11 mouse cellular contexts compared by ENCODE assay signal in the genomic region with DNA sequence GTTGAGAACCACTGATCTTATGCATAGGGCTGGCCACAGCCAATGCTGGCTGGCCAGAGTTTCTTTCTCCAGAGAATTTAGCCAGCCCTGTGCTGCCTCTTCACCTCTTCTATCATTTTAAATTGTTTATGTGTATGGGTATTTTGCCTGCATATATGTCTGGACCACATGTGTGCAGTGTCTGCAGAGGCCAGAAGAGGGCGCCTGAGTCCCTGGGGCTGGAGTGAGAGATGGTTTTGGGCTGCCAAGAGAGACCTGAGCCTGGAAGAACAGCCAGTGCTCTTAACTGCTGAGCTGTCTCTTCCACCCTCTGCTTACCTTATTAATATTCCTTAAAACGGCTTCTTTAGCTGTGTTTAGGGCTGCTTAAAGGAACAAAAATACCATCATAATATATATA.
A peak's percentile ranks its signal among the peaks of the same experiment; 100 is the strongest.
DNase-seq lines count a peak whose midpoint lies in the region; TF ChIP-seq lines count a peak whose summit lies in the region.
"Had no signal": no experiment of that assay in that cellular context is flagged by ENCODE, and none has a peak within 500 bp of the region (broad histone marks: within the 10 kb centered on the region; RNA-seq: fewer than 3 reads in every experiment).

No protein-coding gene starts in this region.

- no peaks in the 10 kb centered on the region for H3K36me3 ChIP-seq in heart, adult 2 months (ENCODE audit: control insufficient read depth, insufficient read depth, low read length)
- no peaks in the 10 kb centered on the region for H3K36me3 ChIP-seq in thymus, adult 2 months (ENCODE audit: control insufficient read depth, insufficient read depth, low read length)
- H3K36me3 ChIP-seq: embryonic facial prominence, embryonic 12.5 days; intestine, embryonic 15.5 days; lung, embryonic 15.5 days had no signal

- no peak for DNase-seq in heart, adult 2 months
- no peak for DNase-seq in heart, adult 9 months (ENCODE audit: low spot score in 2 of 2)
- DNase-seq in thymus, adult 2 months = peak; percentile 24
- DNase-seq in thymus, adult 18-20 months = no peak
- peak; percentile 8 for DNase-seq in c-Kit-positive CD71-positive TER-119-positive erythroid progenitor cells, embryonic 14.5 days (ENCODE audit: low spot score)
- peak; percentile 16 for DNase-seq in thymus, postnatal 25 days
- DNase-seq in neural tube, embryonic 10.5 days (ENCODE audit: extremely low spot score, low spot score) = no peak
- no peak for DNase-seq in left cerebral cortex, postnatal 36 days (ENCODE audit: low spot score in 2 of 2)

- H3K27ac ChIP-seq in heart, adult 2 months = no peak overlapping the region
- H3K27ac ChIP-seq in thymus, adult 2 months (ENCODE audit: control insufficient read depth, insufficient read depth, low read length) = no peak overlapping the region
- H3K27ac ChIP-seq: embryonic facial prominence, embryonic 12.5 days; intestine, embryonic 15.5 days; lung, embryonic 15.5 days had no signal

- 63% methylated on average over 2 of the region's 2 CpGs for WGBS in heart, adult 2 months
- 72% methylated on average over 2 of the region's 2 CpGs for WGBS in thymus, adult 2 months

- H3K4me3 ChIP-seq in heart, adult 2 months = no peak overlapping the region
- H3K4me3 ChIP-seq in thymus, adult 2 months (ENCODE audit: control insufficient read depth, insufficient read depth, low read length) = no peak overlapping the region
- H3K4me3 ChIP-seq: embryonic facial prominence, embryonic 12.5 days; intestine, embryonic 15.5 days; lung, embryonic 15.5 days had no signal

- peak; percentile 73 for TF ChIP-seq CTCF in heart, adult 2 months (IDR thresholded peaks at IDR 0.05)
- TF ChIP-seq CTCF in thymus, adult 2 months (IDR thresholded peaks at IDR 0.05; ENCODE audit: borderline replicate concordance, control insufficient read depth, extremely low read depth, insufficient read depth, low read length, poor library complexity) = no peak

- no peaks in the 10 kb centered on the region for H3K4me1 ChIP-seq in heart, adult 2 months (ENCODE audit: control insufficient read depth, insufficient read depth, low read length)
- no peaks in the 10 kb centered on the region for H3K4me1 ChIP-seq in thymus, adult 2 months (replicated peaks; ENCODE audit: control insufficient read depth, insufficient read depth, low read length)
- H3K4me1 ChIP-seq: embryonic facial prominence, embryonic 12.5 days; intestine, embryonic 15.5 days; lung, embryonic 15.5 days had no signal

- H3K27me3 ChIP-seq in heart, adult 2 months (ENCODE audit: control insufficient read depth, insufficient read depth, low read length) = no peaks in the 10 kb centered on the region
- no peaks in the 10 kb centered on the region for H3K27me3 ChIP-seq in thymus, adult 2 months (ENCODE audit: control insufficient read depth, insufficient read depth, low read length)
- H3K27me3 ChIP-seq: embryonic facial prominence, embryonic 12.5 days; intestine, embryonic 15.5 days; lung, embryonic 15.5 days had no signal

- no peak for TF ChIP-seq POLR2A in heart, adult 2 months (IDR thresholded peaks at IDR 0.05; ENCODE audit: insufficient read depth, low read depth, low read length)
- TF ChIP-seq POLR2A in thymus, adult 2 months (IDR thresholded peaks at IDR 0.05; ENCODE audit: control insufficient read depth, extremely low read depth, insufficient read depth, low read length, poor library complexity) = no peak

- TF ChIP-seq EP300 in heart, adult 2 months (IDR thresholded peaks at IDR 0.05; ENCODE audit: insufficient read depth, low read depth, low read length) = no peak

- no peak overlapping the region for H3K9ac ChIP-seq in heart, adult 2 months (ENCODE audit: low read depth, low read length)
- H3K9ac ChIP-seq: embryonic facial prominence, embryonic 12.5 days; intestine, embryonic 15.5 days; lung, embryonic 15.5 days had no signal

- H3K79me2 ChIP-seq in heart, adult 2 months (replicated peaks; ENCODE audit: control insufficient read depth, insufficient read depth, low read length) = no peaks in the 10 kb centered on the region

- intact Hi-C loops in heart, adult 2 months (cut with DNase I) = no loop called here
- intact Hi-C loops in left cerebral cortex, postnatal 36 days (cut with DNase I) = no loop called here

Comparison
In these comparisons a context has a peak if more than half of its experiments do, and no peak if none do; other contexts are left out.
1. DNase-seq: peak in thymus, adult 2 months (single experiment), c-Kit-positive CD71-positive TER-119-positive erythroid progenitor cells, embryonic 14.5 days (single experiment) and thymus, postnatal 25 days (single experiment); none in heart, adult 2 months (0 of 2), heart, adult 9 months (0 of 2), thymus, adult 18-20 months (0 of 2), neural tube, embryonic 10.5 days (single experiment) and left cerebral cortex, postnatal 36 days (0 of 2).